Mouse (Mus musculus): ENCODE measurements around the gene Csta1.
A peak's percentile ranks its signal among the peaks of the same experiment; 100 is the strongest.

Csta1 gene

DNA sequence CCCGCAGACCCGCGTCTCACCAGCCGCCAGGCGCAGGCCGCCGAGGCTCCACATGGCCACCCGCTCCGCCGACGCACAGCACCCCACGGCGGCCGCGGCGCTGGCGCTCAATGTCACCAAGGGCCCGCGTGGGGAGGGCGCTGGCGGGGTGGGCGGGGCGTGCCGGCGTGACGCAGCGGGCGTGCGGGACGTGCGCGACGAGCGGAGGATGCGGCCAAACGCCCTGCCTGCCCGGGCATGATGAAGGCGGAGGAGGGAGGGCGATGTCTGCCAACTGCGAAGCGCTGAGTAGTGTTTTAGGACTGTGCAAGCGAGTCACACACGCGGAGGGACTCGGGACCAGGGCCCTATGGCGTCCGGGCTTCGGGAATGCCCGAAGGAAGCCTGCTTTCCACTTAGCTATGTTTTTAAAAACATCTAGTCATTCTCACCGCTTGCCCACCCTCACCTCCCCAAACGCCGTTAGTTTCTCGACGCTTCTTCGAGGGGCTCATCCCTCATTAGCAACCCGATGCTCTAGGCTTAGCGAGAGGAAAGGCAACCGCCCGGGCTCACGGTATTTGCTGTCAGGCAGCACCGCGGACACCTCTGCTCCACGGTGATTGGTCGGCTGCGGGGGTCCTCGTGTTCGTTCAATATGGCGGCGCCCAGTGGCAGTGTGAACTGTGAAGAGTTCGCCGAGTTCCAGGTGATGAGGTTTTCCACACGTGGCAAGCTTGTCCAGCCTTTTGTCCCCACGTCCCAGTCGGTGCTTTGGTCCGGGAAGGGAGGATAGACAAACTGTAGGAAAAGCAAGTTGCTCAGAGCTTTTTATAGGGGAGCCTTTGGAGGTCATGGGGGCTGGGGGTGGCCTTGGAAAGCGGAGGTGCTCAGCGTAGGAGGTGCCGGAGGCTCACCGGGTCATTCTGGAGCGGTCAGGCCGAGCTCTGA lies 59.3 kb downstream of the Csta1 start, which contains the start of the genes Fam162a and Ccdc58:
TSS of gene Fam162a (minus strand) at position 145 of the 930 bp plus-strand sequence.
TSS of gene Ccdc58 (plus strand) at position 236 of the 930 bp plus-strand sequence.
- peak; percentile 87 to 94 for DNase-seq (ENCODE audit: low spot score in 2 of 2)

- no peak for DNase-seq (ENCODE audit: low spot score in 2 of 2)
Observed at GRCm38 (mm10) chr16:36071071-36071449, 60.0 kb downstream of the Csta1 start.
